Mouse (Mus musculus) liver, adult 2 months (tissue): ENCODE results near the gene Kdm8.

Experiments
- CTCF ChIP-seq: fragments of 200-500 bp; IDR thresholded peaks from 2 replicates; pipeline ENCODE4 v1.5.1; 2011; ENCODE audit warnings: low read depth, low read length, control low read depth
- POLR2A ChIP-seq: fragments of 200-500 bp; IDR thresholded peaks from 2 replicates; pipeline ENCODE4 v1.6.1; 2011; ENCODE audit warnings: low read length, control low read depth; ENCODE audit not compliant: insufficient read depth; ENCODE audit errors: extremely low read depth

DNA sequence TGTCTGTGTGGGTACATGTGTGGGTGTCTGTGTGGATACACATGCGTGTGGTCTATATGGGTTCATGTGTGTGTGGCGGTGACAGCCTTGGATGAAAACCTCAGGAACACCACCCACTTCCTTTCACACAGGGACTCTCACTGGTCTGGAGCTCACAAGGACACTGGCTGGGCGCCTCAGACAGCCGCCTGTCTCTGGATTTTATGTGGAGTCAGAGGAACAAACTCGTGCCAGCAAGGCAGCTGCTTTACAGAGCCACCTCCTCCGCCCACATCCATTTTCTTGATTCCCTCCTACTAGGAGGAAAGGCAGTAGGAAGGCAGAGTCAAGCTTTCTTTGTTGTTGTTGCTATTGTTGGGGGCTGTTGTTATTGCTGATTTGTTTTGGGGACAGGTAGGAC is 45.8 kb upstream of the Kdm8 start:
- TF ChIP-seq CTCF: no peak
- no peak for TF ChIP-seq POLR2A
